Mouse (Mus musculus) heart, embryonic 12.5 days (tissue): Measurements from ENCODE around the gene Clp1. TPM values are rescaled to one million over a fixed set of nuclear protein-coding genes. Genes with fewer than 3 reads are reported as not detected.
A peak's percentile ranks its signal among the peaks of the same experiment; 100 is the strongest.

Experiments
- ATAC-seq: fragments of 200-750 bp; cut with Nextera tagmentation; 2 replicates; pipeline ENCODE4 v1.8.0; 2017; ENCODE audit warnings: moderate TSS enrichment, moderate library complexity; ENCODE audit not compliant: insufficient number of reproducible peaks, low FRiP score
- H3K27ac ChIP-seq: fragments of 300-500 bp; sonication (generic); 2 replicates; pipeline ENCODE4 v1.5.1; 2016; ENCODE audit warnings: mild to moderate bottlenecking, moderate library complexity; ENCODE audit not compliant: poor library complexity, severe bottlenecking
- H3K27me3 ChIP-seq: fragments of 300-500 bp; sonication (generic); replicated peaks from 2 replicates; pipeline ENCODE4 v1.6.1; 2016; ENCODE audit warnings: mild to moderate bottlenecking, moderate library complexity
- H3K36me3 ChIP-seq: fragments of 300-500 bp; sonication (generic); 2 replicates; pipeline ENCODE4 v1.6.1; 2016; ENCODE audit warnings: mild to moderate bottlenecking, moderate library complexity
- H3K4me1 ChIP-seq: fragments of 300-500 bp; sonication (generic); replicated peaks from 2 replicates; pipeline ENCODE4 v1.6.1; 2016; ENCODE audit warnings: mild to moderate bottlenecking
- H3K4me2 ChIP-seq: fragments of 300-500 bp; sonication (generic); 2 replicates; pipeline ENCODE4 v1.6.1; 2016; ENCODE audit warnings: mild to moderate bottlenecking, moderate library complexity
- H3K4me3 ChIP-seq: fragments of 300-500 bp; sonication (generic); 2 replicates; pipeline ENCODE4 v1.5.1; 2016; ENCODE audit warnings: mild to moderate bottlenecking
- H3K9ac ChIP-seq: fragments of 300-500 bp; sonication (generic); 2 replicates; pipeline ENCODE4 v1.6.1; 2016; ENCODE audit warnings: mild to moderate bottlenecking, moderate library complexity
- H3K9me3 ChIP-seq: fragments of 300-500 bp; sonication (generic); replicated peaks from 2 replicates; pipeline ENCODE4 v1.6.1; 2016; ENCODE audit warnings: mild to moderate bottlenecking, moderate library complexity
- WGBS: fragments of 180-500 bp; shearing (Covaris S2); methylation state at CpG from one replicate; pipeline ENCODE4 v1.1.7; 2016; 5-methylcytosine and 5-hydroxymethylcytosine counted together
- microRNA counts: library from miRNA; unstranded; fragments of <30 nt; microRNA quantifications from one replicate; lab custom pipeline; 2017
- microRNA-seq: library from miRNA; unstranded; fragments of <30 nt; microRNA quantifications from one replicate; pipeline ENCODE4, GENCODE M21; 2017
- polyA plus RNA-seq: library from polyadenylated mRNA; unstranded; fragments of >200 nt; fragmentation: Nextera tagmentation; extraction: Ambion mirVana; gene quantifications from 2 replicates; pipeline ENCODE4 v1.2.1, GENCODE M21; 2016

Clp1 gene
- polyA plus RNA-seq, 1 experiment from 2014 or later: 23.6 TPM

- Histone ChIP-seq H3K4me3 (peak within 1 kb of the TSS; percentile 84), H3K9me3 (no peaks in the 10 kb centered on the region), H3K36me3 (peaks cover 39% of the 10 kb centered on the region), H3K4me2 (peak within 1 kb of the TSS; percentile 83), H3K27me3 (no peaks in the 10 kb centered on the region), H3K4me1 (peaks cover 24% of the 10 kb centered on the region), H3K27ac (peak within 1 kb of the TSS; percentile 70), H3K9ac (peak within 1 kb of the TSS; percentile 92)
- ATAC-seq: peak; percentile 99
- under 1% methylated on average over 44 of the region's 44 CpGs for WGBS
These were observed 48.9 kb downstream of the Clp1 start, which contains the start of the genes Gm28635 and Med19 for GRCm38 (mm10) chr2:84677968-84678880. Gm28635 (minus strand) TSS chr2:84678041. Med19 (plus strand) TSS chr2:84678402.

- H3K27me3 ChIP-seq: no peaks in the 10 kb centered on the region
- H3K9me3 ChIP-seq: no peaks in the 10 kb centered on the region
- peak overlapping the region; percentile 84 for H3K4me3 ChIP-seq
- peak; percentile 72 for ATAC-seq
- peaks cover 18% of the 10 kb centered on the region for H3K4me1 ChIP-seq
- H3K4me2 ChIP-seq: peak overlapping the region; percentile 83
- 9% methylated on average over 22 of the region's 22 CpGs for WGBS
- H3K27ac ChIP-seq: peak overlapping the region; percentile 70
- peaks cover 47% of the 10 kb centered on the region for H3K36me3 ChIP-seq
- H3K9ac ChIP-seq: peak overlapping the region; percentile 89
These were observed 49.7 kb downstream of the Clp1 start for GRCm38 (mm10) chr2:84677270-84677967.

MicroRNAs encoded within 50 kb of the gene (microRNA counts, 519-probe panel; counts per million panel counts)
- microRNA mmu-miR-130a (lab: Ali Mortazavi, UCI): 7,616 counts per million, percentile 93 among the panel's probes with 10 or more counts

Small RNA genes within 50 kb of the gene (microRNA-seq; reads per million reads assigned to microRNA genes)
- gene Mir130a: 23,192 reads per million, percentile 98 among the genes with 10 or more reads in this experiment

Other genes with a start within 250 kb of the Clp1 start
- gene Ctnnd1, start 76.6 kb downstream of the Clp1 start, polyA plus RNA-seq: 105 and 109 TPM in 2 replicates
- 0.10 TPM in 2 replicates for gene Btbd18, start 68.3 kb downstream of the Clp1 start, polyA plus RNA-seq
- 279 and 282 TPM in 2 replicates for gene Selenoh, start 56.6 kb downstream of the Clp1 start, polyA plus RNA-seq
- gene Gm28635, start 49.3 kb downstream of the Clp1 start, polyA plus RNA-seq: not detected in 2 replicates
- gene Med19, start 48.9 kb downstream of the Clp1 start, polyA plus RNA-seq: 28.8 and 30.3 TPM in 2 replicates
- gene Tmx2, start 48.2 kb downstream of the Clp1 start, polyA plus RNA-seq: 154 and 158 TPM in 2 replicates
- gene Zdhhc5, start 12.2 kb downstream of the Clp1 start, polyA plus RNA-seq: 35.4 and 38.9 TPM in 2 replicates
- gene Ypel4, start 6.7 kb upstream of the Clp1 start, polyA plus RNA-seq: 10.0 and 11.5 TPM in 2 replicates
- gene Gm19426, start 16.3 kb upstream of the Clp1 start, polyA plus RNA-seq: 8.5 and 9.2 TPM in 2 replicates
- gene Serping1, start 48.1 kb upstream of the Clp1 start, polyA plus RNA-seq: 32.2 and 32.8 TPM in 2 replicates
- 90.0 and 95.3 TPM in 2 replicates for gene Ube2l6, start 71.5 kb upstream of the Clp1 start, polyA plus RNA-seq
- gene Smtnl1, start 95.3 kb upstream of the Clp1 start, polyA plus RNA-seq: 0.17 and 0.43 TPM in 2 replicates
- gene Timm10, start 99.6 kb upstream of the Clp1 start, polyA plus RNA-seq: 62.2 and 65.6 TPM in 2 replicates
- gene Slc43a1, start 111.5 kb upstream of the Clp1 start, polyA plus RNA-seq: 21.8 and 23.0 TPM in 2 replicates
- 0.67 and 1.2 TPM in 2 replicates for gene Rtn4rl2, start 159.4 kb upstream of the Clp1 start, polyA plus RNA-seq
- gene Slc43a3, start 209.2 kb upstream of the Clp1 start, polyA plus RNA-seq: 33.6 and 35.0 TPM in 2 replicates